Mouse (Mus musculus): Measurements from ENCODE around the gene Cfap52. TPM values are rescaled to one million over a fixed set of nuclear protein-coding genes. Genes with fewer than 3 reads are reported as not detected.

Cfap52 gene
- polyA plus RNA-seq, 1 experiment = 3.2 TPM

GRCm38 (mm10) chr11:67897064-67897560 lies 68.3 kb downstream of the Cfap52 start:
- TF ChIP-seq CTCF (IDR thresholded peaks at IDR 0.05; ENCODE audit: borderline replicate concordance, extremely low read depth, insufficient read depth, insufficient read length) = peak; percentile 81
- no peak for TF ChIP-seq POLR2A (IDR thresholded peaks at IDR 0.05; ENCODE audit: borderline replicate concordance, extremely low read depth, insufficient read depth, insufficient read length, poor library complexity, severe bottlenecking)
- peak; percentile 46 for DNase-seq (ENCODE audit: low read depth)

- peak; percentile 56 for DNase-seq (ENCODE audit: low read depth)
- TF ChIP-seq POLR2A (IDR thresholded peaks at IDR 0.05; ENCODE audit: borderline replicate concordance, extremely low read depth, insufficient read depth, insufficient read length, poor library complexity, severe bottlenecking) = no peak
- no peak for TF ChIP-seq CTCF (IDR thresholded peaks at IDR 0.05; ENCODE audit: borderline replicate concordance, extremely low read depth, insufficient read depth, insufficient read length)
These were observed 69.8 kb downstream of the Cfap52 start for GRCm38 (mm10) chr11:67895641-67896040.

DNA sequence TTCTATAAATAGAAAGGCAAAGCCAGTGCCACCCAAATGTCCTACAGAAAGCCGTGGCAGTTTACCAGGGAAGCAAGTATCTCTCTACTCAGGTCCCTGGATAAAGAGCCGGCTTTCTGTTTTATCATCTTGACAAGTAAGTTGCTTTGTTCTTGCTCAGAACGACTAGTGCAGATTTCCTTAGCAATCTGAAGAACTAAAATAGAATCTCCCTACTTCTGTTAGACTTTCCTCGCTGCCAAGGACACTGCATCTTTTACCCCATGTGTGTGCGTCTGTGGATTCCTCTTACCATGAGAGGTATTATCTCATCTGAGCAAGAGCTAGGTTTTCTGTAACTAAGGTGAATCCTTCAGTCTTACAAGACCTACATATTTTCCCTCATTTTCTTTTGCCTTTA lies 76.9 kb downstream of the Cfap52 start:
- no peak for DNase-seq (ENCODE audit: low read depth)
- TF ChIP-seq CTCF (IDR thresholded peaks at IDR 0.05; ENCODE audit: borderline replicate concordance, extremely low read depth, insufficient read depth, insufficient read length) (no peak), POLR2A (IDR thresholded peaks at IDR 0.05; ENCODE audit: borderline replicate concordance, extremely low read depth, insufficient read depth, insufficient read length, poor library complexity, severe bottlenecking) (no peak)

- DNase-seq (ENCODE audit: low read depth) = no peak
- TF ChIP-seq CTCF (IDR thresholded peaks at IDR 0.05; ENCODE audit: borderline replicate concordance, extremely low read depth, insufficient read depth, insufficient read length) = peak; percentile 4; the same call in 1 of the 2 replicates
- no peak for TF ChIP-seq POLR2A (IDR thresholded peaks at IDR 0.05; ENCODE audit: borderline replicate concordance, extremely low read depth, insufficient read depth, insufficient read length, poor library complexity, severe bottlenecking)
These were observed 79.5 kb downstream of the Cfap52 start for GRCm38 (mm10) chr11:67885921-67886320.

Other genes with a start within 250 kb of the Cfap52 start
- gene Glp2r, start 194.5 kb downstream of the Cfap52 start, polyA plus RNA-seq (2012; rRNA removed) = 0.04 and 0.05 TPM in 2 replicates
- not detected in 2 replicates for gene Gsg1l2, start 191.0 kb downstream of the Cfap52 start, polyA plus RNA-seq (2012; rRNA removed)
- gene Dhrs7c, start 167.5 kb downstream of the Cfap52 start, polyA plus RNA-seq (2012; rRNA removed) = 0.10 TPM in 1 of 2 replicates, not detected in the other
- 1.4 and 1.6 TPM in 2 replicates for gene Usp43, start 43.5 kb downstream of the Cfap52 start, polyA plus RNA-seq (2012; rRNA removed)
- 20.6 and 23.4 TPM in 2 replicates for gene Stx8, start 542 bp upstream of the Cfap52 start, polyA plus RNA-seq (2012; rRNA removed)